Mouse (Mus musculus) heart, embryonic 15.5 days (tissue): ENCODE data around the gene Endod1. TPM values are rescaled to one million over a fixed set of nuclear protein-coding genes. Genes with fewer than 3 reads are reported as not detected.
"Not testable (repeated sequence)": the region's sequence is repeated elsewhere in the genome, so short reads cannot be mapped to it uniquely, and the experiment has no call there.

Experiments used
- ATAC-seq: fragments of 200-750 bp; cut with Nextera tagmentation; replicated peaks from 2 replicates; pipeline ENCODE4 v1.8.0; 2017; ENCODE audit warnings: low read depth, moderate TSS enrichment; ENCODE audit not compliant: insufficient number of reproducible peaks, insufficient read depth, low FRiP score
- H3K27ac ChIP-seq: fragments of 300-500 bp; sonication (generic); 2 replicates; pipeline ENCODE4 v1.5.1; 2015; ENCODE audit warnings: mild to moderate bottlenecking, inconsistent platforms
- H3K27me3 ChIP-seq: fragments of 300-500 bp; sonication (generic); 2 replicates; pipeline ENCODE4 v1.6.1; 2015; ENCODE audit warnings: inconsistent platforms
- H3K36me3 ChIP-seq: fragments of 300-500 bp; sonication (generic); 2 replicates; pipeline ENCODE4 v1.6.1; 2015; ENCODE audit warnings: mild to moderate bottlenecking, inconsistent platforms
- H3K4me1 ChIP-seq: fragments of 300-500 bp; sonication (generic); replicated peaks from 2 replicates; pipeline ENCODE4 v1.6.1; 2015; ENCODE audit warnings: inconsistent platforms
- H3K4me2 ChIP-seq: fragments of 300-500 bp; sonication (generic); 2 replicates; pipeline ENCODE4 v1.6.1; 2015; ENCODE audit warnings: inconsistent platforms, mild to moderate bottlenecking, moderate library complexity
- H3K4me3 ChIP-seq: fragments of 300-500 bp; sonication (generic); 2 replicates; pipeline ENCODE4 v1.5.1; 2015; ENCODE audit warnings: mild to moderate bottlenecking, inconsistent platforms
- H3K9ac ChIP-seq: fragments of 300-500 bp; sonication (generic); 2 replicates; pipeline ENCODE4 v1.6.1; 2015; ENCODE audit warnings: mild to moderate bottlenecking, inconsistent platforms
- H3K9me3 ChIP-seq: fragments of 300-500 bp; sonication (generic); replicated peaks from 2 replicates; pipeline ENCODE4 v1.6.1; 2016; ENCODE audit warnings: inconsistent platforms
- WGBS: fragments of 180-500 bp; shearing (Covaris S2); methylation state at CpG from one replicate; pipeline ENCODE4 v1.1.7; 2015; ENCODE audit warnings: mixed read lengths; 5-methylcytosine and 5-hydroxymethylcytosine counted together
- polyA plus RNA-seq: library from polyadenylated mRNA; unstranded; fragments of >200 nt; fragmentation: Nextera tagmentation; extraction: Ambion mirVana; gene quantifications from 2 replicates; pipeline ENCODE4 v1.2.1, GENCODE M21; 2015

Endod1 gene
- polyA plus RNA-seq, 1 experiment from 2014 or later, result 8.0 TPM

GRCm38 (mm10) chr9:14352337-14352736 lies 29.0 kb downstream of the Endod1 start:
- no peak overlapping the region for H3K4me2 ChIP-seq

GRCm38 (mm10) chr9:14350787-14351186 lies 30.5 kb downstream of the Endod1 start:
- H3K9me3 ChIP-seq, result no peaks in the 10 kb centered on the region
- no peaks in the 10 kb centered on the region for H3K36me3 ChIP-seq
- H3K4me1 ChIP-seq, result no peaks in the 10 kb centered on the region
- no peak overlapping the region for H3K9ac ChIP-seq
- H3K27me3 ChIP-seq, result no peaks in the 10 kb centered on the region
- no peak overlapping the region for H3K27ac ChIP-seq
- ATAC-seq, result no peak
- 74% methylated on average over 2 of the region's 2 CpGs for WGBS
- no peak overlapping the region for H3K4me3 ChIP-seq
- H3K4me2 ChIP-seq, result no peak overlapping the region

More at GRCm38 (mm10) chr9:14352337-14352736, 29.0 kb downstream of the Endod1 start:
- ATAC-seq, result no peak
- H3K9ac ChIP-seq, result no peak overlapping the region
- H3K9me3 ChIP-seq, result no peaks in the 10 kb centered on the region
- WGBS, result 71% methylated on average over 1 of the region's 1 CpGs
- H3K36me3 ChIP-seq, result no peaks in the 10 kb centered on the region
- no peaks in the 10 kb centered on the region for H3K27me3 ChIP-seq
- H3K27ac ChIP-seq, result no peak overlapping the region
- H3K4me3 ChIP-seq, result no peak overlapping the region
- H3K4me1 ChIP-seq, result no peaks in the 10 kb centered on the region

GRCm38 (mm10) chr9:14349380-14349779 lies 31.9 kb downstream of the Endod1 start:
- H3K9ac ChIP-seq, result no peak overlapping the region
- no peak overlapping the region for H3K27ac ChIP-seq
- no peak overlapping the region for H3K4me2 ChIP-seq
- no peaks in the 10 kb centered on the region for H3K27me3 ChIP-seq
- H3K4me3 ChIP-seq, result no peak overlapping the region
- no peak for ATAC-seq
- H3K9me3 ChIP-seq, result no peaks in the 10 kb centered on the region
- H3K36me3 ChIP-seq, result no peaks in the 10 kb centered on the region
- 83% methylated on average over 5 of the region's 5 CpGs for WGBS
- H3K4me1 ChIP-seq, result no peaks in the 10 kb centered on the region

- no peak overlapping the region for H3K27ac ChIP-seq
- 57% methylated on average over 4 of the region's 4 CpGs for WGBS
- no peaks in the 10 kb centered on the region for H3K9me3 ChIP-seq
- ATAC-seq, result no peak
- no peaks in the 10 kb centered on the region for H3K27me3 ChIP-seq
- no peak overlapping the region for H3K9ac ChIP-seq
- no peaks in the 10 kb centered on the region for H3K4me1 ChIP-seq
- H3K4me2 ChIP-seq, result no peak overlapping the region
- no peaks in the 10 kb centered on the region for H3K36me3 ChIP-seq
- no peak overlapping the region for H3K4me3 ChIP-seq
Measured at GRCm38 (mm10) chr9:14348416-14348815, 32.9 kb downstream of the Endod1 start.

GRCm38 (mm10) chr9:14345866-14346265 lies 35.4 kb downstream of the Endod1 start:
- 81% methylated on average over 4 of the region's 4 CpGs for WGBS
- not testable (repeated sequence) for H3K4me3 ChIP-seq, H3K36me3 ChIP-seq, H3K27ac ChIP-seq, H3K27me3 ChIP-seq, H3K4me2 ChIP-seq, H3K9me3 ChIP-seq, ATAC-seq, H3K9ac ChIP-seq, H3K4me1 ChIP-seq

GRCm38 (mm10) chr9:14342041-14342668 lies 39.2 kb downstream of the Endod1 start:
- H3K4me2 ChIP-seq, result no peak overlapping the region
- no peak for ATAC-seq
- no peaks in the 10 kb centered on the region for H3K36me3 ChIP-seq
- H3K27ac ChIP-seq, result no peak overlapping the region
- no peaks in the 10 kb centered on the region for H3K27me3 ChIP-seq
- no peak overlapping the region for H3K9ac ChIP-seq
- H3K4me1 ChIP-seq, result no peaks in the 10 kb centered on the region
- WGBS, result 59% methylated on average over 4 of the region's 4 CpGs
- H3K4me3 ChIP-seq, result no peak overlapping the region
- H3K9me3 ChIP-seq, result no peaks in the 10 kb centered on the region

- H3K27me3 ChIP-seq, result no peaks in the 10 kb centered on the region
- WGBS, result 44% methylated on average over 3 of the region's 3 CpGs
Measured at GRCm38 (mm10) chr9:14338701-14339100, 42.6 kb downstream of the Endod1 start.

GRCm38 (mm10) chr9:14336901-14337300 lies 44.4 kb downstream of the Endod1 start:
- no peak overlapping the region for H3K9ac ChIP-seq
- H3K9me3 ChIP-seq, result no peaks in the 10 kb centered on the region
- H3K27ac ChIP-seq, result no peak overlapping the region
- H3K4me3 ChIP-seq, result no peak overlapping the region
- no peak overlapping the region for H3K4me2 ChIP-seq
- no peaks in the 10 kb centered on the region for H3K4me1 ChIP-seq
- no peak for ATAC-seq
- no peaks in the 10 kb centered on the region for H3K27me3 ChIP-seq
- H3K36me3 ChIP-seq, result no peaks in the 10 kb centered on the region
- 67% methylated on average over 3 of the region's 3 CpGs for WGBS

More at GRCm38 (mm10) chr9:14338701-14339100, 42.6 kb downstream of the Endod1 start:
- Histone ChIP-seq H3K4me1 (no peaks in the 10 kb centered on the region), H3K4me2 (no peak overlapping the region), H3K4me3 (no peak overlapping the region), H3K27ac (no peak overlapping the region), H3K36me3 (no peaks in the 10 kb centered on the region), H3K9ac (no peak overlapping the region), H3K9me3 (no peaks in the 10 kb centered on the region)
- ATAC-seq, result no peak

GRCm38 (mm10) chr9:14335829-14336228 lies 45.5 kb downstream of the Endod1 start:
- no peak for ATAC-seq
- H3K36me3 ChIP-seq, result no peaks in the 10 kb centered on the region
- no peak overlapping the region for H3K4me2 ChIP-seq
- no peaks in the 10 kb centered on the region for H3K27me3 ChIP-seq
- H3K27ac ChIP-seq, result no peak overlapping the region
- H3K9ac ChIP-seq, result no peak overlapping the region
- H3K4me1 ChIP-seq, result no peaks in the 10 kb centered on the region
- H3K9me3 ChIP-seq, result no peaks in the 10 kb centered on the region
- 79% methylated on average over 4 of the region's 4 CpGs for WGBS
- H3K4me3 ChIP-seq, result no peak overlapping the region

- WGBS, result 95% methylated on average over 1 of the region's 1 CpGs
- no peak overlapping the region for H3K9ac ChIP-seq
- H3K4me3 ChIP-seq, result no peak overlapping the region
- ATAC-seq, result no peak
- H3K27ac ChIP-seq, result no peak overlapping the region
- no peaks in the 10 kb centered on the region for H3K27me3 ChIP-seq
- H3K9me3 ChIP-seq, result no peaks in the 10 kb centered on the region
- no peaks in the 10 kb centered on the region for H3K4me1 ChIP-seq
- H3K4me2 ChIP-seq, result no peak overlapping the region
- H3K36me3 ChIP-seq, result peaks cover 21% of the 10 kb centered on the region
Measured at GRCm38 (mm10) chr9:14316618-14317017, 64.7 kb downstream of the Endod1 start.

- H3K4me3 ChIP-seq, result no peak overlapping the region
- no peak overlapping the region for H3K9ac ChIP-seq
- H3K27ac ChIP-seq, result no peak overlapping the region
- no peak overlapping the region for H3K4me2 ChIP-seq
- no peaks in the 10 kb centered on the region for H3K4me1 ChIP-seq
- WGBS, result 72% methylated on average over 7 of the region's 7 CpGs
- no peaks in the 10 kb centered on the region for H3K27me3 ChIP-seq
- no peaks in the 10 kb centered on the region for H3K9me3 ChIP-seq
- no peak for ATAC-seq
- H3K36me3 ChIP-seq, result peaks cover 19% of the 10 kb centered on the region
Measured at GRCm38 (mm10) chr9:14314477-14314876, 66.8 kb downstream of the Endod1 start.

GRCm38 (mm10) chr9:14313968-14314367 lies 67.3 kb downstream of the Endod1 start:
- Histone ChIP-seq H3K27me3 (no peaks in the 10 kb centered on the region), H3K4me2 (no peak overlapping the region), H3K9ac (no peak overlapping the region), H3K4me1 (no peaks in the 10 kb centered on the region), H3K9me3 (no peaks in the 10 kb centered on the region), H3K4me3 (no peak overlapping the region), H3K36me3 (peaks cover 24% of the 10 kb centered on the region), H3K27ac (no peak overlapping the region; the same call in 1 of the 2 replicates)
- 79% methylated on average over 3 of the region's 3 CpGs for WGBS
- ATAC-seq, result no peak
